Mouse (Mus musculus): ENCODE data around the gene Lgr6.
"Not testable (repeated sequence)": the region's sequence is repeated elsewhere in the genome, so short reads cannot be mapped to it uniquely, and the experiment has no call there.

GRCm38 (mm10) chr1:135111271-135111670, 6.2 kb upstream of the Lgr6 start:
- TF ChIP-seq CTCF (IDR thresholded peaks at IDR 0.05; ENCODE audit: extremely low read depth, insufficient read length, insufficient replicate concordance, low read depth, low read length); POLR2A (IDR thresholded peaks at IDR 0.05; ENCODE audit: low read depth, low read length): not testable (repeated sequence)
